Mouse (Mus musculus) lung, postnatal 0 days (tissue): ENCODE data around the gene Kif13a. TPM values are rescaled to one million over a fixed set of nuclear protein-coding genes. Genes with fewer than 3 reads are reported as not detected.
A peak's percentile ranks its signal among the peaks of the same experiment; 100 is the strongest.

Experiments
- ATAC-seq: fragments of 200-750 bp; cut with Nextera tagmentation; 2 replicates; pipeline ENCODE4 v1.8.0; 2017; ENCODE audit warnings: moderate library complexity
- DNase-seq: peaks from one replicate; pipeline ENCODE4 v3.0.0-alpha.2; 2016; ENCODE audit warnings: low spot score
- H3K27ac ChIP-seq: fragments of 300-500 bp; sonication (generic); 2 replicates; pipeline ENCODE4 v1.5.1; 2014; ENCODE audit warnings: antibody characterized with exemption, mild to moderate bottlenecking, low read length, mixed read lengths
- H3K27me3 ChIP-seq: fragments of 300-500 bp; sonication (generic); replicated peaks from 2 replicates; pipeline ENCODE4 v1.6.1; 2014; ENCODE audit warnings: low read length, mixed read lengths; ENCODE audit not compliant: insufficient read depth
- H3K36me3 ChIP-seq: fragments of 300-500 bp; sonication (generic); 2 replicates; pipeline ENCODE4 v1.6.1; 2014; ENCODE audit warnings: low read length, mixed read lengths; ENCODE audit not compliant: insufficient read depth
- H3K4me1 ChIP-seq: fragments of 300-500 bp; sonication (generic); 2 replicates; pipeline ENCODE4 v1.6.1; 2014; ENCODE audit warnings: antibody characterized with exemption, low read depth, low read length, mixed read lengths; ENCODE audit not compliant: insufficient read depth
- H3K4me2 ChIP-seq: fragments of 300-500 bp; sonication (generic); replicated peaks from 2 replicates; pipeline ENCODE4 v1.6.1; 2014; ENCODE audit warnings: low read depth, mild to moderate bottlenecking, low read length, moderate library complexity, mixed read lengths
- H3K4me3 ChIP-seq: fragments of 300-500 bp; sonication (generic); 2 replicates; pipeline ENCODE4 v1.5.1; 2014; ENCODE audit warnings: low read depth, low read length
- H3K9ac ChIP-seq: fragments of 300-500 bp; sonication (generic); replicated peaks from 2 replicates; pipeline ENCODE4 v1.6.1; 2014; ENCODE audit warnings: low read depth, mild to moderate bottlenecking
- H3K9me3 ChIP-seq: fragments of 300-500 bp; sonication (generic); 2 replicates; pipeline ENCODE4 v1.6.1; 2016; ENCODE audit warnings: low read length, mixed read lengths
- CTCF ChIP-seq: IDR thresholded peaks from 2 replicates; pipeline ENCODE4 v1.5.1; 2016; ENCODE audit warnings: antibody characterized with exemption, mild to moderate bottlenecking
- EP300 ChIP-seq: IDR thresholded peaks from 2 replicates; pipeline ENCODE4 v1.6.1; 2016; ENCODE audit warnings: antibody characterized with exemption, mild to moderate bottlenecking, control low read depth
- WGBS: fragments of 180-500 bp; shearing (Covaris S2); extraction: QIAGEN DNeasy Blood & Tissue Kit; methylation state at CpG from one replicate; pipeline ENCODE4 v1.1.7; 2014; 5-methylcytosine and 5-hydroxymethylcytosine counted together
- polyA plus RNA-seq: library from polyadenylated mRNA; unstranded; fragments of >200 nt; fragmentation: Nextera tagmentation; extraction: Ambion mirVana; gene quantifications from 2 replicates; pipeline ENCODE4 v1.2.1, GENCODE M21; 2015

Gene Kif13a
- polyA plus RNA-seq, 1 experiment from 2014 or later = 30.5 TPM

DNA sequence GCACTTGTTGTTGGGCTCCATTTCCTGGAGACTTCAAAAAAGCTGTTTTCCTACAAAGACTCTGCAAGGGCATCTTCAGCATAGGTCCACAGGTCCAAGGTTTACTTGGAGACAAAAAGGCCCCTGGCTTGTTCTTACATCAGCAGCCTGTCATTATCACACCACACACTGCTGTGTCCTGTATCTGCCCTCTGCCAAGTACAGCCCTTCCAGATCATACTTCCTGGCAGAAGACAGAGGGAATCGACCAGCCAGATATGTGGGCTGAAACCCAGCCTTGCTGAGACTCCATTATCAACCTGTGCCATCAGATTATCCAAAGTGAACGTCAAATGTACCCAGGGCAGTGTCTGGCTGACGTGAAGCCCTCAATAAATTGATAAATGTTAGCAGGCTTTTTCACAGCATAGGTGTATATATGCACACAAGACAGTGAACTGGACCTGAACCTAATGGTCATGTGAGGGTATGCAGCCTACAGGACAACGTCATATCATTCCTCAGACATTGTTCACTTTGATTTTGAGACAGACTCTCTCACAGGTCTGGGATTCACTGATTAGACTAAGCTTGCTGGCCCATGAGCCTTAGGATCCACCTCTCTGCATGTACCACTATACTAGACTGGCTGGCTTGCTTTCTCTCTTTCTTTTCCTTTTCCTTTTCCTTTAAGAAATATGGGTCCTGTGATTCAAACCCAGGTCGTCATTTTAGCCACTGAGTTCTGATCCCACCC lies 181.4 kb downstream of the Kif13a start:
- no peak for TF ChIP-seq CTCF
- no peak for TF ChIP-seq EP300
- no peak overlapping the region for H3K4me2 ChIP-seq
- H3K27me3 ChIP-seq = no peaks in the 10 kb centered on the region
- H3K4me3 ChIP-seq = no peak overlapping the region
- no peak overlapping the region for H3K27ac ChIP-seq
- DNase-seq (no peak), ATAC-seq (no peak)
- H3K9ac ChIP-seq = no peak overlapping the region
- peaks cover 6% of the 10 kb centered on the region; the same call in 1 of the 2 replicates for H3K36me3 ChIP-seq
- no peaks in the 10 kb centered on the region for H3K9me3 ChIP-seq
- WGBS = 74% methylated on average over 5 of the region's 5 CpGs
- peaks cover 5% of the 10 kb centered on the region; the same call in 1 of the 2 replicates for H3K4me1 ChIP-seq

DNA sequence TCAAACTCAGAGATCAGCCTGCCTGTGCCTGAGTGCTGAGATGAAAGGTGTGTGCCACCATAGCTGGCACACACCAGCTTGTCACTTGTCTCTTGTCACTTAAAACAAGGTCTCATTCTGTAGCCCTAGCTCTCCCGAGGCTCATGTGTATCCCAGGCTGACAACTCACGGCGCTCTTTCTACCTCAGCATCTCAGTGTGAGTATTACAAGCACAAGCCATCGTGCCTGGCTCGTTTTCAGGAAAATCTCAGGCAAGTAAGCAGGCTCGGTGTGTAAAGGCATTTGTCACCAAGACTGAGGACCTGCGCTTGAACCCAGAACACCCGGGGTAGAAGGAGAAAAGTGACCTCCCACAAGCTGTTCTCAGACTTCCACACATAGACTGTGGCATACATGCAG lies 185.8 kb downstream of the Kif13a start:
- WGBS = 78% methylated on average over 8 of the region's 8 CpGs
- Histone ChIP-seq H3K27ac (no peak overlapping the region), H3K9me3 (no peaks in the 10 kb centered on the region), H3K27me3 (no peaks in the 10 kb centered on the region), H3K4me3 (no peak overlapping the region), H3K36me3 (no peaks in the 10 kb centered on the region), H3K4me2 (no peak overlapping the region), H3K9ac (no peak overlapping the region), H3K4me1 (no peaks in the 10 kb centered on the region)
- no peak for DNase-seq
- no peak for ATAC-seq
- TF ChIP-seq EP300 = no peak
- no peak for TF ChIP-seq CTCF

DNA sequence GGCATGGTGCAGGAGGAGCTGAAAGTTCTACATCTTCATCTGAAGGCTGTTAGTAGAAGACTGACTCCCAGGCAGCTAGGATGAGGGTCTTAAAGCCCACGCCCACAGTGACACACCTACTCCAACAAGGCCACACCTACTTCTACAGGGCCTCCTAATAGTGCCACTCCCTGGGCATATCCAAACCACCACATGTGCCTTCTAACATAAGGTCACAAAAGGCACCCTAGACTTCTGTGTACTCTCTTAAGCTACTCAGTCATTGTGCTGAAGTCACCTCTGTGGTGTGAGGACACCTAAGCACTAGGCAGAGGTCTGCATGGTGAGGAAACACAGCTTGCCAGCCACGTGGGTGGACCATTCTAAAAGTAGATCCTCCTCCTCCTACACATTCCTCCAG lies 187.3 kb downstream of the Kif13a start:
- ATAC-seq = no peak
- Histone ChIP-seq H3K4me2 (no peak overlapping the region), H3K27me3 (no peaks in the 10 kb centered on the region), H3K4me1 (no peaks in the 10 kb centered on the region), H3K9me3 (no peaks in the 10 kb centered on the region), H3K4me3 (no peak overlapping the region), H3K9ac (no peak overlapping the region), H3K27ac (no peak overlapping the region), H3K36me3 (no peaks in the 10 kb centered on the region)
- WGBS = 37% methylated on average over 2 of the region's 2 CpGs
- DNase-seq = no peak
- TF ChIP-seq CTCF (no peak), EP300 (no peak)

- no peak overlapping the region for H3K4me3 ChIP-seq
- 75% methylated on average over 7 of the region's 7 CpGs for WGBS
- ATAC-seq (no peak), DNase-seq (no peak)
- no peak overlapping the region for H3K9ac ChIP-seq
- H3K4me1 ChIP-seq = peaks cover 4% of the 10 kb centered on the region; the same call in 1 of the 2 replicates
- no peak overlapping the region for H3K4me2 ChIP-seq
- H3K9me3 ChIP-seq = no peaks in the 10 kb centered on the region
- H3K27ac ChIP-seq = no peak overlapping the region
- no peak for TF ChIP-seq CTCF
- no peak for TF ChIP-seq EP300
- H3K36me3 ChIP-seq = no peaks in the 10 kb centered on the region
- H3K27me3 ChIP-seq = no peaks in the 10 kb centered on the region
These were observed 190.2 kb downstream of the Kif13a start for GRCm38 (mm10) chr13:46739426-46739825.

- H3K4me3 ChIP-seq = no peak overlapping the region
- 65% methylated on average over 4 of the region's 4 CpGs for WGBS
- no peaks in the 10 kb centered on the region for H3K36me3 ChIP-seq
- ATAC-seq (no peak), DNase-seq (no peak)
- no peaks in the 10 kb centered on the region for H3K27me3 ChIP-seq
- H3K4me2 ChIP-seq = no peak overlapping the region
- no peak overlapping the region for H3K27ac ChIP-seq
- H3K4me1 ChIP-seq = peaks cover 4% of the 10 kb centered on the region; the same call in 1 of the 2 replicates
- TF ChIP-seq CTCF (no peak), EP300 (no peak)
- H3K9ac ChIP-seq = no peak overlapping the region
- H3K9me3 ChIP-seq = no peaks in the 10 kb centered on the region
These were observed 192.2 kb downstream of the Kif13a start for GRCm38 (mm10) chr13:46737482-46737881.

GRCm38 (mm10) chr13:46736479-46736865 lies 193.2 kb downstream of the Kif13a start:
- peak overlapping the region; percentile 84 for H3K27ac ChIP-seq
- ATAC-seq (peak; percentile 40), DNase-seq (peak; percentile 63)
- peak overlapping the region; percentile 58 for H3K9ac ChIP-seq
- no peak for TF ChIP-seq EP300
- TF ChIP-seq CTCF = no peak
- no peaks in the 10 kb centered on the region for H3K27me3 ChIP-seq
- H3K4me1 ChIP-seq = peaks cover 4% of the 10 kb centered on the region; the same call in 1 of the 2 replicates
- peak overlapping the region; percentile 91 for H3K4me2 ChIP-seq
- H3K36me3 ChIP-seq = no peaks in the 10 kb centered on the region
- peak overlapping the region; percentile 56 for H3K4me3 ChIP-seq
- no peaks in the 10 kb centered on the region for H3K9me3 ChIP-seq
- 2% methylated on average over 12 of the region's 12 CpGs for WGBS
